Mouse (Mus musculus) megakaryocyte, embryonic 14.5 days (primary cell): Measurements from ENCODE around the gene Phka2. TPM values are rescaled to one million over a fixed set of nuclear protein-coding genes. Genes with fewer than 3 reads are reported as not detected.

ENCODE experiments used
- H3K27me3 ChIP-seq: replicated peaks from 2 replicates; pipeline ENCODE3; 2012; ENCODE audit warnings: inconsistent platforms
- H3K36me3 ChIP-seq: replicated peaks from 2 replicates; pipeline ENCODE3; 2012; ENCODE audit warnings: low read length, inconsistent platforms, mixed read lengths
- H3K4me1 ChIP-seq: 2 replicates; pipeline ENCODE4 v1.6.1; 2012; ENCODE audit warnings: inconsistent platforms
- H3K4me3 ChIP-seq: replicated peaks from 2 replicates; pipeline ENCODE3; 2012; ENCODE audit warnings: moderate library complexity, mild to moderate bottlenecking, inconsistent platforms
- H3K9me3 ChIP-seq: 2 replicates; pipeline ENCODE4 v1.6.1; 2012; ENCODE audit warnings: inconsistent platforms
- FLI1 ChIP-seq: IDR thresholded peaks from 2 replicates; pipeline ENCODE4 v1.6.1; 2012; ENCODE audit warnings: low read length, inconsistent platforms, mixed read lengths
- GATA1 ChIP-seq: IDR thresholded peaks from 3 replicates; pipeline ENCODE4 v1.6.1; 2012; ENCODE audit warnings: mixed read lengths, low read length, inconsistent platforms, borderline replicate concordance
- polyA plus RNA-seq: library from polyadenylated mRNA; stranded (reverse); fragments of >175 nt; gene quantifications from 2 replicates; pipeline ENCODE4 v1.2.3, GENCODE M21; 2012; ENCODE audit warnings: low replicate concordance; ENCODE audit not compliant: insufficient read depth

The Phka2 gene
- 1.8 and 5.5 TPM in 2 replicates for polyA plus RNA-seq

GRCm38 (mm10) chrX:160502048-160503041, at the start of gene Phka2:
Gene Phka2, plus strand, starts transcription at chrX:160502166.
- TF ChIP-seq GATA1 (no peak), FLI1 (no peak)
- Histone ChIP-seq H3K36me3 (peaks cover 8% of the 10 kb centered on the region), H3K9me3 (no peaks in the 10 kb centered on the region), H3K4me3 (peak within 1 kb of the TSS; percentile 95), H3K4me1 (peaks cover 16% of the 10 kb centered on the region; the same call in 1 of the 2 replicates), H3K27me3 (peaks cover 6% of the 10 kb centered on the region)

DNA sequence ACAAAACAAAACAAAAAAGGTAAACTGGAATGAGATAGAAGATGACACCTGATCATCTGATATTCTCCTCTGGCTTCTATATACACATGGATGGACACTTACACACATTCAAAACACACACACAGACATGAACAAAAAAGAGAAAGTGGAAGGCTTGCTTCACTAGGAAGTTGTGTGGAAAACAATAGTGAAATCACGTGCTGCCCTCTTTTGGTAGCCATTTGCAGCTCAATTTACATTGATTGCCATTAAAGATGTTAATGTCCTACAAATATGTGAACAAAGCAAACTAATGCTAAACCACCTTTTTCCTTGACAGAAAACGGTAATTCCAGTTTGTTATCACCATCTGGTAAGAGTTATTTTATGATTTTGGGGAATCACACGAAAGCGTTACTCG, 46.3 kb upstream of the Phka2 start:
- Histone ChIP-seq H3K27me3 (peaks cover 5% of the 10 kb centered on the region), H3K9me3 (no peaks in the 10 kb centered on the region), H3K4me1 (no peaks in the 10 kb centered on the region), H3K36me3 (no peaks in the 10 kb centered on the region), H3K4me3 (no peak overlapping the region)
- TF ChIP-seq FLI1 (no peak), GATA1 (no peak)

DNA sequence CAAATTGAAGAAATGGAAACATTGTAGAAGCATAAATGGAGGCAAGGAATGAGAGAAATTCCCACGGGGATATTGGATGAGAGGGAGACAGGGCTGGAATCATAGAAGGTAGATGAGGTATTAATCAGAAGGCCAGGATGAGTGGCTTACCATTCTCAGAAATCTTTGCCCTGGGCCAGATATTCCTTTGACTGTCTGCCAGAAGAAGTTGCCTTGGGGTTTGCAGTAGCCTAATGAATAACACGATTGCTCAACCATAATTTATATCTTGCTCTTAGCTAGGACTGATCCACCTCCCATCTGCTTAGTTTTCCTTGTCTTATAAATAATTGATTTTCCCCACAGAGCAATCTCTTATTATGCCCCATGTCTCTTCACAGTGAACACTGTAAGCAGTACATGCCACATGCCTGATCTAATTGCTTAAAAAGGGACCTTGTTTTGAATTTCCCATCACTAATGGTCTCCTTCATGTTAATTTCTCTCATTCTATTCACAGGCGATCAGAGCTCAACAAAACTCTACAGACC, 30.6 kb upstream of the Phka2 start:
- Histone ChIP-seq H3K27me3 (peaks cover 8% of the 10 kb centered on the region), H3K4me3 (no peak overlapping the region), H3K9me3 (no peaks in the 10 kb centered on the region), H3K36me3 (no peaks in the 10 kb centered on the region), H3K4me1 (no peaks in the 10 kb centered on the region)
- TF ChIP-seq GATA1 (no peak), FLI1 (no peak)

DNA sequence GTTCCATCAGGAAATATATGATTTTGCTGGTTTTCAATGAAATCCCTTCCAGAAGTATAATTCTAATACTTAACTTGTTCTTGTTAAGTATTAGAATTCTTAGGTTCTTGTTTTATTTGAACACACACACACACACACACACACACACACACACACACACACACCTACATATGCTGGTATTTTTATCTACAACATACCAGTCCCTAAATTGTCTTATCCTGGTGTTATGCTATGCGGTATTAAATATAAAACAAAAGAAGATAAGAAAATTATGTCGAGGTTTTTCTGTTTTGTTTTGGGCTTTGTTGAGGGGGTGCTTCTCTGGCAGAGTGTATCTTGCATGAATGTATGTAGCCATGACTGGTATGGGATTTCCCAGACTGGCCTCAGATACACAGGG, 12.2 kb upstream of the Phka2 start:
- Histone ChIP-seq H3K9me3 (no peaks in the 10 kb centered on the region), H3K36me3 (no peaks in the 10 kb centered on the region), H3K4me3 (no peak overlapping the region), H3K4me1 (peaks cover 3% of the 10 kb centered on the region; the same call in 1 of the 2 replicates), H3K27me3 (peaks cover 5% of the 10 kb centered on the region)
- no peak for TF ChIP-seq FLI1
- TF ChIP-seq GATA1, result no peak

DNA sequence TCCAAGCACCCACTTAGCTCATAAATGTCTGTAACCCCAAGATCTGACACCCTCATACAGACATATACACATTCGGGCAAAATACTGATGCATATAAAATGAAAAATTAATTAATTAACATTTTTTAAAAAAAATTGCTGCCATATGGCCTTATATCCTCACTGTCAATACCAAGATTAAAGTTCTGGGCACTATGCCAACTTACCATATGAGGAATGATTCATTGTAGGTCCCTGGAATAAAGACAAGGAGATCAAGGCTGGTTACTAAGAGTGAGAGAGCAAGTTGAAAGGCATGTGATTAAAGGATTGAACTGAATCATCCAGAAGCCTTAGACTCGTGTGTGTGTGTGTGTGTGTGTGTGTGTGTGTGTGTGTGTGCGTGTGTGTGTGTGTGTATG, 7.6 kb upstream of the Phka2 start:
- TF ChIP-seq FLI1, result no peak
- TF ChIP-seq GATA1, result no peak
- H3K27me3 ChIP-seq, result peaks cover 6% of the 10 kb centered on the region
- no peak overlapping the region for H3K4me3 ChIP-seq
- no peaks in the 10 kb centered on the region for H3K9me3 ChIP-seq
- no peaks in the 10 kb centered on the region for H3K36me3 ChIP-seq
- H3K4me1 ChIP-seq, result peaks cover 10% of the 10 kb centered on the region; the same call in 1 of the 2 replicates

DNA sequence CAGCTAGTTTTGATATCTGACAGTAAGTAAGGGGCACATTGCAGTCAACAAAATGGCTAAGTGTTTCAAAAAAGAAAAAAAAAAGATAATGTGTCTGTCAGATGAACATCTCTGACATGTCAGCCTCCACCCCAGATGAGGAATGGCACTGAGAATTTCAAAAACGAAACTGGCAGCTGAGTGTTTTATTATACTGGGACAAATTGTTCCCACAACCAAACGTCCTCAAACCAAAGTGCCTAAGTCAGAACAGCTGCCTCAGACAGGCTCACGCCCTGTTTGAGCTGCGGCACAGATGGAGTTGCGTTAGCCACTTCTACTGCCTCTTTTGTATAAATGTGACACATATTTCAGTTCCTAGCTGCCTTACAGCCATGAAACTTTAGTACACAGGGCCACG, 7.0 kb upstream of the Phka2 start:
- Histone ChIP-seq H3K4me3 (no peak overlapping the region), H3K27me3 (peaks cover 6% of the 10 kb centered on the region), H3K36me3 (no peaks in the 10 kb centered on the region), H3K4me1 (peaks cover 10% of the 10 kb centered on the region; the same call in 1 of the 2 replicates), H3K9me3 (no peaks in the 10 kb centered on the region)
- TF ChIP-seq FLI1 (no peak), GATA1 (no peak)

GRCm38 (mm10) chrX:160496473-160496872, 5.5 kb upstream of the Phka2 start:
- TF ChIP-seq GATA1 (no peak), FLI1 (no peak)
- no peaks in the 10 kb centered on the region for H3K9me3 ChIP-seq

DNA sequence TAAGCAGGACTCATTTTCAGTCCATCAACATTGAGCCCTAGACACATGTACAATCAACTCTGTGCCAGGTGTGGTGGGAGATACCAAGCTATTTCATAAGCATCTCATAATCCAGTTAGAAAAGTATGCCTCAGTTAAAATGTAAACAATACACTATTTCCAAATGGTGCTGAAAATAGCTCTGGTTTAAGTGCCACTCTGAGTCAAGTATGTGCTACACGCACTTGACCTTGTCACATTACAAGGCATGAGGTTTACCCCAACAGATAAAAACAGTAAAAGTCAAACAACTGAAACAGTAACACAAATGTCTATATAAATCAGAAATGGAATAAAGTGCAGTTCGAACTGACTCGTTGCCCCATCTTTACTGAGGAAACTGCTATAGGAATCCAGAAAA, 871 bp upstream of the Phka2 start:
- peak overlapping the region; percentile 95 for H3K4me3 ChIP-seq
- H3K36me3 ChIP-seq, result no peaks in the 10 kb centered on the region
- peaks cover 20% of the 10 kb centered on the region; the same call in 1 of the 2 replicates for H3K4me1 ChIP-seq
- TF ChIP-seq GATA1, result no peak
- TF ChIP-seq FLI1, result no peak
- H3K9me3 ChIP-seq, result no peaks in the 10 kb centered on the region
- peaks cover 6% of the 10 kb centered on the region for H3K27me3 ChIP-seq

More at GRCm38 (mm10) chrX:160496473-160496872, 5.5 kb upstream of the Phka2 start:
- Histone ChIP-seq H3K27me3 (peaks cover 6% of the 10 kb centered on the region), H3K4me3 (no peak overlapping the region), H3K36me3 (no peaks in the 10 kb centered on the region), H3K4me1 (peaks cover 10% of the 10 kb centered on the region; the same call in 1 of the 2 replicates)

GRCm38 (mm10) chrX:160501687-160502047, 299 bp upstream of the Phka2 start:
- Histone ChIP-seq H3K4me3 (peak overlapping the region; percentile 95), H3K36me3 (peaks cover 4% of the 10 kb centered on the region), H3K4me1 (peaks cover 16% of the 10 kb centered on the region; the same call in 1 of the 2 replicates), H3K9me3 (no peaks in the 10 kb centered on the region), H3K27me3 (peaks cover 6% of the 10 kb centered on the region)
- TF ChIP-seq FLI1, result no peak
- TF ChIP-seq GATA1, result no peak

GRCm38 (mm10) chrX:160509046-160509445, 7.1 kb downstream of the Phka2 start:
- TF ChIP-seq FLI1 (no peak), GATA1 (no peak)
- Histone ChIP-seq H3K4me3 (no peak overlapping the region), H3K4me1 (peaks cover 39% of the 10 kb centered on the region), H3K36me3 (peaks cover 12% of the 10 kb centered on the region), H3K9me3 (no peaks in the 10 kb centered on the region), H3K27me3 (no peaks in the 10 kb centered on the region)
